Comparison of ENCODE assay signal across 17 mouse cellular contexts in the genomic region with DNA sequence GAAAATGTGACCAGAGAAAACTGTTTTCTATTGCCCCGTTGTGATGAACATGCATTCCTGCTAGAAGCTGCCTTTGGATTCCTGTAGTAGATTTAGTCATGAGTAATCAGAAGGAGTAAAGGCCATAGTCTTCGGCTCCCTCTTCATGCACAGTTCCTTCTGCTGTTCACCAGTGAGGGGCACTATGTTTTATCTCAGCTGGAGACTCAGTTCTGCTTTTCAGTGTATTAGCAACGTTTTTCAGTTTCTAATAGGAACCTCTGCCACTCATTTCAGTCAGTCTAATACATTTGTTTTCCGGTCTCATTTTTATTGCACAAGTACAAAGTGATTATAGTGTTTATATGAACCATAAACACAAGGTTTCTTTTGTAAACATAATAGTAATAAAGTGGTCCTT.
DNase-seq lines count a peak whose midpoint lies in the region; ATAC-seq and TF ChIP-seq lines count a peak whose summit lies in the region.
"Had no signal": no experiment of that assay in that cellular context is flagged by ENCODE, and none has a peak within 500 bp of the region (broad histone marks: within the 10 kb centered on the region; RNA-seq: fewer than 3 reads in every experiment).

No protein-coding gene starts in this region.

- no peak overlapping the region for H3K4me2 ChIP-seq in hindbrain, embryonic 13.5 days
- H3K4me2 ChIP-seq: embryonic facial prominence, embryonic 12.5 days; heart, embryonic 13.5 days had no signal

- peak; percentile 71 for ATAC-seq in common myeloid progenitor, adult 5-6 weeks (replicated peaks; ENCODE audit: low read depth, poor library complexity, severe bottlenecking)
- ATAC-seq in hindbrain, embryonic 13.5 days (ENCODE audit: low FRiP score), result no peak
- ATAC-seq: forebrain, embryonic 16.5 days; hindbrain, embryonic 16.5 days had no signal

- H3K9ac ChIP-seq in hindbrain, embryonic 13.5 days, result no peak overlapping the region
- H3K9ac ChIP-seq: embryonic facial prominence, embryonic 12.5 days; heart, embryonic 13.5 days had no signal

- H3K9me3 ChIP-seq in hindbrain, embryonic 13.5 days, result no peaks in the 10 kb centered on the region
- H3K9me3 ChIP-seq: embryonic facial prominence, embryonic 12.5 days; heart, embryonic 13.5 days had no signal

- no peaks in the 10 kb centered on the region for H3K4me1 ChIP-seq in hindbrain, embryonic 13.5 days (replicated peaks)
- H3K4me1 ChIP-seq: embryonic facial prominence, embryonic 12.5 days had no signal

- no peaks in the 10 kb centered on the region for H3K27me3 ChIP-seq in splenic B cell, adult 2 months (ENCODE audit: control insufficient read depth, insufficient read depth, low read length, poor library complexity, severe bottlenecking)
- no peaks in the 10 kb centered on the region for H3K27me3 ChIP-seq in hindbrain, embryonic 13.5 days
- H3K27me3 ChIP-seq: embryonic facial prominence, embryonic 12.5 days; heart, embryonic 13.5 days had no signal

- no peak overlapping the region for H3K4me3 ChIP-seq in layer of hippocampus, adult 2 months
- no peak overlapping the region for H3K4me3 ChIP-seq in hindbrain, embryonic 13.5 days
- H3K4me3 ChIP-seq: embryonic facial prominence, embryonic 12.5 days; heart, embryonic 13.5 days had no signal

- WGBS in hindbrain, embryonic 13.5 days, result 78% methylated on average over 4 of the region's 4 CpGs

- TF ChIP-seq CTCF in layer of hippocampus, adult 2 months (conservative IDR thresholded peaks at IDR 0.05), result peak; percentile 18

- no peak overlapping the region for H3K27ac ChIP-seq in layer of hippocampus, adult 2 months
- H3K27ac ChIP-seq in hindbrain, embryonic 13.5 days, result no peak overlapping the region
- H3K27ac ChIP-seq: embryonic facial prominence, embryonic 12.5 days; heart, embryonic 13.5 days had no signal

- no peak for DNase-seq in layer of hippocampus, adult 2 months (ENCODE audit: low spot score in 2 of 2)
- no peak for DNase-seq in layer of hippocampus, postnatal 25 days (ENCODE audit: extremely low spot score in 1 of 2, low spot score in 1 of 2)
- DNase-seq in A20 (ENCODE audit: low read depth, low spot score), result peak; percentile 77
- peak; percentile 12 for DNase-seq in splenic B cell, adult 2 months (ENCODE audit: low read depth, low spot score)
- DNase-seq in cerebellum, postnatal 25 days, result no peak
- DNase-seq: adrenal gland, adult 8-10 months; adrenal gland, postnatal 36 days; cerebellum, adult 2 months; cerebellum, postnatal 10 days; gastrocnemius, postnatal 14 days; heart, postnatal 36 days had no signal

- peaks cover 6% of the 10 kb centered on the region; the same call in 1 of the 2 replicates for H3K36me3 ChIP-seq in splenic B cell, adult 2 months (ENCODE audit: control insufficient read depth, insufficient read depth, low read length, poor library complexity, severe bottlenecking)
- H3K36me3 ChIP-seq in hindbrain, embryonic 13.5 days, result peaks cover 40% of the 10 kb centered on the region

Comparison
In these comparisons a context has a peak if more than half of its experiments do, and no peak if none do; other contexts are left out.
1. DNase-seq: peak in A20 (single experiment) and splenic B cell, adult 2 months (single experiment); none in layer of hippocampus, adult 2 months (0 of 2), layer of hippocampus, postnatal 25 days (0 of 2) and cerebellum, postnatal 25 days (0 of 2).